Mouse (Mus musculus): Measurements from ENCODE around the gene Hba-a2.

Hba-a2 gene

GRCm38 (mm10) chr11:32320507-32321195, 24.4 kb downstream of the Hba-a2 start:
- no peak for DNase-seq

GRCm38 (mm10) chr11:32321196-32321565, 24.9 kb downstream of the Hba-a2 start:
- DNase-seq = peak; percentile 86

GRCm38 (mm10) chr11:32324609-32325008, 28.3 kb downstream of the Hba-a2 start:
- DNase-seq = peak; percentile 93

GRCm38 (mm10) chr11:32331075-32331474, 34.8 kb downstream of the Hba-a2 start:
- peak; percentile 81 for DNase-seq

- DNase-seq = no peak
These were observed 35.6 kb downstream of the Hba-a2 start for GRCm38 (mm10) chr11:32331861-32332260.

- DNase-seq = no peak
These were observed 36.9 kb downstream of the Hba-a2 start for GRCm38 (mm10) chr11:32333235-32333634.

- DNase-seq = no peak
These were observed 40.2 kb downstream of the Hba-a2 start for GRCm38 (mm10) chr11:32336435-32336907.

- peak; percentile 66 for DNase-seq
These were observed 42.8 kb downstream of the Hba-a2 start for GRCm38 (mm10) chr11:32339131-32339531.

- peak; percentile 75 for DNase-seq
These were observed 44.5 kb downstream of the Hba-a2 start for GRCm38 (mm10) chr11:32340476-32341473.

- DNase-seq = peak; percentile 74
These were observed 46.5 kb downstream of the Hba-a2 start for GRCm38 (mm10) chr11:32342770-32343191.

- no peak for DNase-seq
These were observed 47.1 kb downstream of the Hba-a2 start for GRCm38 (mm10) chr11:32343350-32343749.

GRCm38 (mm10) chr11:32345504-32346297, 49.4 kb downstream of the Hba-a2 start:
- DNase-seq = no peak

Measured in kidney, postnatal 10 days (tissue).